Mouse (Mus musculus) 3T3-L1 (cell line): ENCODE measurements around the gene Ncf2.
"Not testable (repeated sequence)": the region's sequence is repeated elsewhere in the genome, so short reads cannot be mapped to it uniquely, and the experiment has no call there.

Source experiments
- DNase-seq: peaks from one replicate; pipeline ENCODE4 v3.0.0-alpha.2; 2015; ENCODE audit warnings: low read depth, low spot score

Gene Ncf2

DNA sequence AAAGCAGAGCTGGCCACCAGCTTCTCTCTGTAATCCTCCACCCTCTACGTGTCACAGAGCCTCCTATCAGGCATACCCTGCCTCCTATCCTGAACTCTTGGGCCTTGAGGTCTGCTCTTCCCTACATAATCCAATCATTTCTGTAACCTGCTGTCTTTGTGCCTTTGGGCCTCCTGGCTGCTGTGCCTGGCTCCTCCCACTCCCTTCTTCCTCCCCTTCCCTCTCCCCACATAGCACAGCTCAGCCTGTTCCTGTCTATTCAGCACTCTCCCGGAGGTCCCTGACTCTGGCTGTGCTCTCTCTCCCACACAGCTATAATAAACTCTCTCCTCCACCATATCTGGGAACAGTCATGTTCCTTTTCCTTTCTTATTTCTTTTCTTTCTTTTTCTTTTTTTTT, at the start of gene Ncf2:
Gene Ncf2 (plus strand): TSS at position 298 of the 400 bp plus-strand sequence.
- DNase-seq = no peak

DNA sequence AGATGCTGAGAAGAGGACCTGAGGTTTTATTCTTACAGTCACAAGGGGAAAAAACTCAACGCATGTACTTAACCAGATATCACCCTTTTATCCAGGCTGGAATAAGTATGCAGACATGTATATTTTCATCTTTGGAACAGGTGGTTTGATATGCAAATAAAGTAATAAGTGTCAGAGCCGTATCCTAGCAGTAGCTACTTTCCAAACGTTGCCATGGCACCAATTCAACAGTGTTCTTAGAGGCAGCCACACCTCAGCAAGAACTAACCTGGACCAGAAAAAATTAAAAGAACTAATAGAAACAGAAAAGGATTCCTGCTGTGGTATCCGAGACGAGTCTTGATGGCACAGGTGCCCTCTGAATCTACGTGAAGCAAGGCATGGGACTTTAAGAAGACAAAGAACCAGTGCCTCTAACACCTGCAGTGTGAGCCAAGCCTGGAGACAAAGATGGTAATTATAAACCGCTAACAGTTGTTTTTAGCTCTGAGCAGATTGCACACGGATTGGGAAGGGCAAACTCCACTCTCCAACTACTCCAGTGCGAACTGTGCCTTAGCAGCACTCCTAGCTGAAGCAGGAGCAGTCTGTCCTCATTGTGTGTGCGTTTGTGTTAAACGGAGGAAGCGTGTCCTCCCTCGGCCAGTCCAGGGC, 49.6 kb upstream of the Ncf2 start, which contains the start of gene Apobec4:
Gene Apobec4 (plus strand): TSS at position 240 of the 654 bp plus-strand sequence.
- DNase-seq = no peak

DNA sequence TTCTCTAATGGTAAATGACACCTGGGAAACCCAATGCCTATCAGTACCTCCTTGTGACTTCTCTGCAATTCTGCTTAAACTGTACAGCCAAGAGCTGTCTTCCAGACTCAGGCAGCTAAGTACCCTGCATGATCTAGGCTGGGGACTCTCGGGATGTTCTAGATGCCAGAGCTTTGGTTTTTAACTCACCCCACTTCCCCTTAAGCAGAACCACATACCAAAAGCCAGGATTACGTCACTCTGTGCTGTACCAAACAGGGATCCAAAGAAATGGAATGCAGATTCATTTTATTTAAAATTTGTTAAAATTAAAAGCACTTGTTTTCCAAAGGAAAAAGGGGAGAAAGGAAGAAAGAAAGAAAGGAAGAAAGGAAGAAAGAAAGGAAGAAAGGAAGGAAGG, 38.2 kb upstream of the Ncf2 start:
- DNase-seq = peak; percentile 26

DNA sequence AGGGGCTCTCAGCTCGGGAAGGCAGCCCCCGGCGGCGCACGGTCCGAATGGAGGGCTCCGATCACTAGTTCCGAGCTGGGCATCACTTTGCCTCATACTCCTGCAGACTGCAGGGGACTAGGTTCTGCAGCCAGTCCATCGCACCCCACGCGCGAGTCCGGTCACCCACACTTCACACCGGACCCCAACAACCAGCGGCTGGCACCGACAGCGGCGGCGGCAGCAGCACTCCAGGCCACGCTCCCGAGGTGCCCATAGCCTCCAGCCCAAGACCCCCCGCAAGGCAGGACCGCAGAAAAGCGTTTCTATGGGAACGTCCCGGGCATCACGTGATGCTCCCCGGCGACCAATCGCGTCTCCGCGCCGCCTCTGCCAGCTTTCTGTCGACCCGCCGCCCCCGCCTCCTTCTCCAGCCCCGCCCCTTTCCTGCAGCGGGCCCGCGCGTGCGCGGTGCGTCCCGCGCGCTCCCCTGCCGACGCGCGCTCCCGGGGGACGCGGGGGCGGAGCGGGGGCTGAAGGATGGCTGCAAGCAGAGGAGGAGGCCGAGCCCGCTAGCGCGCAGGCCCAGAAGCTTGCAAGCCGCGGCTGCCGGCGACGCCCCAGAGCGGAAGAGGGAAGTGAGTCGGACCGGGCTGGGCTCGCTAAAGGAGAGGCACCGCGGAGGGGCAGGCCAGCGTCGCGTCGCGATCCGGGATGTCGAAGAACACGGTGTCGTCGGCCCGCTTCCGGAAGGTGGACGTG, 33.8 kb upstream of the Ncf2 start, which contains the start of the genes Rgl1 and Arpc5:
Gene Rgl1 (minus strand): TSS at position 320 of the 741 bp plus-strand sequence.
Gene Arpc5 (plus strand): TSS at position 511 of the 741 bp plus-strand sequence.
- DNase-seq = peak; percentile 93

DNA sequence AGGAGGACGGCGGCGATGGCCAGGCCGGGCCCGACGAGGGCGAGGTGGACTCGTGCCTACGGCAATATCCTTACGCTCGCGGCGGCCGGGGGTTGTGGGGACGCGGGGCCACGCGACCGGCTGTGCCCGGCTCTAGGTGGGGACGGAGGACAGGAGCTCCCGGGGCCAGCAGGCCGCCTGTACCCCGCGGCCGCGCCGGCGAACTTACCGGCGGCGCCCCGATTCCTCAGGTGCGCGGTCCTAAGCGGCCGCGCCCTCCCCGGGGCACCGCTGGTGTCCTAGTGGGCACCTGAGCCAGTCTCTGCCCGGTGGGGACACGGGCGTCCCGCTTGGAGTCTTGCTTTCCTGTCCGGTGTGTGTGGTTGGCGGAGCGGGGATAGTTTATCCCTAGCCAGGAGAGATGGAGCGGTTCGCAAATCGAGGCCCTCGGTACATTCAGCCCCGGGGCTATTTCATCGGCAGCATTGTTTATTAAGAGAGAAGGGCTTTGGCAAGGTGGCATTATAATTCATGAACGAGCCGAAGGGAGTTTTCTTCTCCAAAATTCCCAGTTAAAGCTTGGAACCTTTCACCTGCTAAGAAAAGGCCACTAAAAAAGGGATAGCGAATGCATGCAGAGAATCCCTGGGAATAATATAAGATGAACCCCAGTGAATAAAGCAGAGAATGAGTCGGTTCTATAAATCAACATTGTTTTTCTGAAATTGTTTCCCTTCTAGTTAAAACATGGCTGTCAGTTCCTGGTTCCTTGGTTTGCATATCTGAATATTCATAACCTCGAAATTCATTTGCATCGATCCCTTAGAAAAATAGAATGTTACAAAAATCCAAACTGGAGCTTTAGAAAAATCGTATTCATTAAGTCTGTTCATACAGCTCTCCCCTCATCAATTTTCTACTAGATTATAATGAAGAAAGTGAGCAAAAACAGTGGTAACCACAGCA, 32.9 kb upstream of the Ncf2 start:
- peak; percentile 54 for DNase-seq

DNA sequence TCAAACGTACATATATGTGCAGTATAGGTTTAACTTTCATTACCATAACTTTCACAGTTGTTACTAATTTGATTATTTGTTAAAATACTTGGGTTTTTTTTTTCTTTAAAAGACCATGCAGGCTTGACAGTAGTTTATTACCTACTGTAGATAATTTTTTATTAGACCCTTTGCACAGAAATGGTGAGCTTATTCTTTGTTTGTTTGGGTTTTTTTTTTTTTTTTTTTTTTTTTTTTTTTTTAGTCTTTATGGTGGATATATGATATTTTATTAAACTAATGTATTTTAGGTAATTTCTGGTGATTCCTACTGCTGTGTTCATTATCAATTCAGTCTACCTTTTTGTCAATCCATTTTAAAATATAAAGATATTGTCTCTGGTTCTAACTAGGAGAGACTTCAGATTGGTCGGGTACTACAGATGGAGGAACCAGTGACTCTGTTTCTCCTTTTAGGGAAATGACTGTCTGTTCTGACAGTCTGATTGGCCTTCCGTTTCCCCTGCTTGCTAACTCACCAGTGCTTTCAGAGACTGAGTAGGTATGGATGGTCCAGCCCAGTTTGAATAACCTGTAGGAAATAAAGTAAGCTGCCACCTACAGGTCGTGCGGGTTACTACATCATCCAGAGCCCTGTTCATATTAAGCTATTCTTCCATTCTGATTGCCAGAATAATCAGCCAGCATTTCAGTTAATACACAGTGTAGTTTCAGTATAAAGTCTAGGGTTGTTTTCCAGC, 32.1 kb upstream of the Ncf2 start:
- DNase-seq = peak; percentile 98

DNA sequence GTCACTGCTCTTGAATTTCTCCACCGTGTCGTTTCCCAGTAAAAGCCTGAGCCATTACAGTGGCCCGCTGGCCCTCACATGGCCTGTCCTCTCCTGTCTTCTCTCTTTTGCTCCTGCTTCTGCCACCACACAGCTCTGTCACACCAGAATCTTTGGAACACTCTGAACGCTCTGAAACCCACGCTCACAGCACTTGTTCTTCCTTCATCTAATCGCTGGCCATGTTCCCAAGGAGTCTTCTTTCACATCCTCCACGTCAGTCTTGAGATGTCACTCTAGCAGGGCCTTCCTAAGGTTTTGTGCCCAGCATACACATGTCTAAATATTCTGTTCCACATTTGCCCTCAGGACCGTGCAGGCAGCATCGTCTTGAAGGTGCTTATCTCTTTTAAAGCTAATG, 29.0 kb upstream of the Ncf2 start:
- DNase-seq = no peak

DNA sequence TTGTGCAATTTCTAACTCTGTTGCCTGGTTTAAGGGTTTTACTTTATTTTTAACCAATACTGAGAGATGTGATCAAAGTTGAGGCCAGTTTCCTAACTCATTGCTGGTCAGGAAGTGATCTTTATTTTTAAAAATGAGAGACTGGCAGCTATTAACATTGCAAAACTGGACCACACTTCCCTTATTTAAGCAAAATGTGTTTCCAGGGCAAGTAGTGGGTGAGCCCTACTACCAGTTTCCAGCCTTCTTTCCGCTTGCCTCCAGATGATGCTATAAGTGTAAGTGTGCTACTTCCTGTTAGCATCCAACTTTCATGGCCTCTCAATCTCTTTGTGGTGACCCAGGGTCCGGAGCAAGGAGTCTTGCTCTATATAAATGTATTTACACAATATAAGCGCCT, 25.4 kb upstream of the Ncf2 start:
- not testable (repeated sequence) for DNase-seq

DNA sequence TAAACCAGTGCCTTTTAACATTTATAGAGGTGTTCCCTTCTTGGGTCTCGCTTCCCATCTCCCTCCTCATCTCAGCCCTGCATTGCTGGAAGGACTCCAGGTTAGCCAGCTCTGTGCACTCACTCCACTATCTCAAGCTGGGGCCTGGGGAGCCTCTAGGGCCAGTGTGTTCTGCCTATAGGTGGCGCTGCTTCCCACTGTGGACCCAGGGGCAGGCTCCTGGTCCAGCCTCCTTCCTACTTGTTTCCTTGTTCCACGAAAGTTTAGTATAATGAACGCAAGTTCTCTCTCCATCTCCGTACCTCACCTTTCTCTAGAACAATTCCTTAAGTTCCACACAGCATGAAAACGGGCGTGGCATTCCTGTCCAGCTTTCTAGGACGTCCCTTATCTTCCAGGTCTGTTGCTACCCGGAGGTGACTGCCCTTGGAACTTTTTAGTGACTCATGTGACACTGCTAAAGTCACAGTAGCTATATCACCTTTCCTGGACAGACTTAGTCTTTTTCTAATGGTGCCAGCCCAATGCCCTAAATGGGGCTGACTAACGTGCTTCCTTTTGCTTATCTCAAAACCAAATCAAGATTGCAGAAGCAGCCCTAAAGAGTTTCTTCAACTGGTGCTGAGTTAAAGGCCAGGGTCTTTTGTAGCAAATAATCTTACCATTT, 20.8 kb upstream of the Ncf2 start:
- DNase-seq = peak; percentile 81

DNA sequence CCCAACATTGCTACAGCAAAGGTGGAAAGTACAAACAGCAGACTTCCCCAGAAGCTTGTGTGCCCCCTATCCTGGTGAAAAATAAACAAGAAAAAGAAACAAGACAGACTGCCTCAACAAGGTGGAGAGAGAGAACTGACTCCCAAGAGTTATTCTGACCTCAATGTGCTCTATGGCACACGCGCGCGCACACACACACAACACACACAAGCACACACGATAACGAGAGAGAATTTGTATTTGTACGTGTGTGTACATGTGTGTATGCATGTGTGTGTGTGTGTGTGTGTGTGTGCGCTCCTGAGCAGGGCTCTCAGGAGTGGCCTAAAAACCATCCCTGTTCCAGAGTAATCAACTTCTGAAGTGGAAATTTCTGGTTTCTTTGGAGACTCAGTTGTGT, 15.4 kb upstream of the Ncf2 start:
- no peak for DNase-seq

DNA sequence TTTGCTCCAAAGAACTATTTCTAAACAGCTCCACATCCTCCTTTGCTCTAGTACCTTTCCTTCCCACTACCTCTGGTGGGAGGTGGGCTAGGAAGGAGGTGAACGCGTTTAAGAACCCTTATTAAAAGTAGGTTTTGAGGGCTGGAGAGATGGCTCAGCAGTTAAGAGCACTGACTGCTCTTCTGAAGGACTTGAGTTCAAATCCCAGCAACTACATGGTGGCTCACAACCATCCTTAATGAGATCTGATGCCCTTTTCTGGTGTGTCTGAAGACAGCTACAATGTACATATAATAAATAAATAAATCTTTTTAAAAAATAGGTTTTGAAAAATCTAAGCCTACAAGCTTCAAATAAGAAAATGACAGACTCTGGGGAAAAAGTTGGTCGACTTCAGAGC, 14.5 kb upstream of the Ncf2 start:
- DNase-seq = not testable (repeated sequence)

DNA sequence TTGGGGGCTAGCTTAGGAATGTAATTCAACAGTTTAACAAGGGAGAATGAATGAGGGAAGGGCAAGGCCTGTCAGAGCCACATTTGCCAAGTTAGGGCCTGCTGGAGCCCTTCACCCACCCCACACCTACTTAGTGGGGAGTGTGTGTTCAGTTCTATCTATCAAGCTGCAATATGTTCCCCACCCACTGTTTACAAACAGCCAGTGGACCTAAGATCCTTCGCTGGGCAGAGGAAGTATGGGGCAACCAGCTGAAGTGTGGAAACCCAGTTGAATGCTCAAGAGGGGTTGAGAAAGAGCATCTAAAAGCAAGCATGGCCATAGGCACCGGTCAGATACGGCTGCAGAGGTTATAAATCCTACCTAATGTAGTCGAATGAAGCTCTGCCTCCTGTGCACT, 13.0 kb upstream of the Ncf2 start:
- DNase-seq = no peak

DNA sequence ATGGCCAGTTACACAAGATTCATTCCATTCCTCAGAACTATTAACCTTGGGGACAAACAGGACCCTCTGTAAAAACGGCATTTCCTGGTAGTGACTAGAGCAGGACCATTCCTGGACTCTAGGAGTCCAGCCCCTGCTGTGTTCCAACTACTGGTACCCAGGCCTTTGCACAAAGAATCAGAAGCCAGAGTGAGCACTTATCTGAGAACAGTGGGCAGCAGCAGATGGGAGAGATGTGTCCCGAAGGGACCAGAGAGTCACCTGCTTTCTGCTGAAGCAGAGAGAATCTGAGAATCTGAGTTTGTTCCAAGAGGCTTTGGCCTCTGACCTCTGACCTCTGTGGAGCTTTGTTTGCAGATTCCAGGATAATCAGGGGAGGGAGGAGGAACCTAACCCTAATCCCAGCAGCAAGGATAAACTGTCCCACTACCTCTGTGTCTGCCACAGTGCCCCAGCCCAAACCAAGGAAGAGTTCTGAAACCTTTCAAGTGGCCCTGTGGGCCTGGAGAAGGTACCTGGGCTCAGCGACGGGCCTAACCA, 11.8 kb upstream of the Ncf2 start:
- no peak for DNase-seq

DNA sequence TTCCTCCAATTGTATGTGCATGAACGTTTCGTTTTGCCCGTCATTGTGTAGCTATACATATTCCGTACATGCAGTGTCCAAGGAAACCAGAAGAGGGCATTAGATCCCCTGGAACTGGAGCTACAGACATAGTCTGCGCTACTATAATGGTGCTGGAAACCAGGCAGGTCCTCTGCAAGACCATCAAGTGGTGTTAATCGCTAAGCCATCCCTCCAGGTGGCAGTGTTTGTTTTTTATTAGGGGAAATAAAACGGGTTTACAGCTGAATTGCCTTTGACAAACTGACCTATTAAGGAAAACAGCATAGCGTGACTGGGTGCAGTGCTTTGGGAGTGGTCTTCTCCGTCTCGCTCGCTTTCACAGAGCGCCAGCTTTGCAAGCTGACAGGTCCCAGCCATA, 9.7 kb upstream of the Ncf2 start:
- DNase-seq = peak; percentile 57

DNA sequence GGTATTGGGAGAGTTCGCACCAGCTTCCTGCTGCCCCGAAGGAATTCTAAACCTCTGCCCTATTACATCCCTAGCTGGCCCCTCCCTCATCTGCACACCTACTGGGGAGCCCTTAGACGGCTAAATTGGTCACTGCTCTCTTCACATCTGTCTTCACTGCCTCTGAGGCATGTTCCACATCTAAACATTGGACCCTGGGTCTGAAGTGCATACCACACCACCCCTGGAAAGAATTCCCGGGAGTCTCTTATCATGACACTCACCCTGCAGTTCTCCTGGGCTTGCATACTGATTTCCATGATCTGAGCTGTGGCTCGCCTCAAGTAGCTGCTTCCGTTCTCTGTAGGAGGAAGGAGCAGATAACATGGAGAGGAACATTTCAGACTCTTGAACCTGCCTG, 9.2 kb upstream of the Ncf2 start:
- DNase-seq = no peak

DNA sequence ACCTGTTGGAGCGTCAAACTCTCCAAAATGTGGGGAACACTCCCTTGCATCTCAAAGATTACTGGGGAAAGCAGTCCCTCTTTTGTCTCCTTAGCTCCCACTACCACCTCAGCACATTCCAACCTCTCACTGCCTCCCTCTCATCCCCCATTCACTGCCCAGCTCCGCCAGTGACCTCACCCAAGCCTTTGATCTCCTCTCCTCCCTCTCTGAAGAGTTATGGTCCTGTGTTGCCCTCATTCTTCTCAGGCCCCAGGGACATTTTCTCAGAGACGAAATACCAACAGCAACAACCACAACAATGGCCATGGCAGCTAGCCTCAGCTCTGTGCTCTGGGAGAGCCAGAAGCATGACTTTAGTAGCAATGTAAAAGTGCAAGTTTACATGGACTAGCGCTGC, 8.7 kb upstream of the Ncf2 start:
- DNase-seq = no peak

DNA sequence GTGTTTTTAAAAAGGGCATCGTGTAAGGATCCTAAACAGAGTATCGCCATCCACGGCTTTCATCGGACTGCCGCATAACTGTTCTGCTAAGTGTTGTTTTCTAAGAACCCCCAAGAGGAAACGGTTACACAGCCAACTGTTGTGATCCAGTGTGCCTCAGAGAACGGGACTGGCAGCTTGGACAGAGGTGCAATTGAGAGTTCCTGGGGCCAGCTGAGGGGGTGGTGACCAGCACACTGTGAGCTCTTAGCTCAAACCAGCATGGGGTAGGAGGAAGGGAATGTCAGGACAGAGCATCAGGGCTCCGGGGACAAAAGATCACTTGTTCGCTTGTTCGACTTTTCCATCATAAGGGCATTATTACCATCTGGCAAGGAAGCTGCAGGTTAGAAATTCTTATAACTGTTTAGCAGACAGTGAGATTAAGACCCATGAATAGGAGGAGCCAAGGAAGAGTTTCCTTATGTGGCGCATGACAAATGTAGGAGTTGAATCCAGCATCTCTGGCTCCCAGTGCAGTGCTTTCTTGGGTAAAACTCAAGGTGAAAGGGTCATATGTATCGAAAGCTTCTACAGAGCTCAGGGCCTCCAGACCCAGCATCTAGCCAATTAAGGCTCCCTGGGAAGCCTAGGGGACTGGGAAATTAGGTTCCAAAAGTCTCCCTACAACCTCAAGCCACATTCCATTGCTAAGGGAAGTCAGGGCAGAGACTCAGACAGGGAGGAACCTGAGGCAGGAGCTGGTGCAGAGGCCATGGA, 7.1 kb upstream of the Ncf2 start:
- DNase-seq = no peak

DNA sequence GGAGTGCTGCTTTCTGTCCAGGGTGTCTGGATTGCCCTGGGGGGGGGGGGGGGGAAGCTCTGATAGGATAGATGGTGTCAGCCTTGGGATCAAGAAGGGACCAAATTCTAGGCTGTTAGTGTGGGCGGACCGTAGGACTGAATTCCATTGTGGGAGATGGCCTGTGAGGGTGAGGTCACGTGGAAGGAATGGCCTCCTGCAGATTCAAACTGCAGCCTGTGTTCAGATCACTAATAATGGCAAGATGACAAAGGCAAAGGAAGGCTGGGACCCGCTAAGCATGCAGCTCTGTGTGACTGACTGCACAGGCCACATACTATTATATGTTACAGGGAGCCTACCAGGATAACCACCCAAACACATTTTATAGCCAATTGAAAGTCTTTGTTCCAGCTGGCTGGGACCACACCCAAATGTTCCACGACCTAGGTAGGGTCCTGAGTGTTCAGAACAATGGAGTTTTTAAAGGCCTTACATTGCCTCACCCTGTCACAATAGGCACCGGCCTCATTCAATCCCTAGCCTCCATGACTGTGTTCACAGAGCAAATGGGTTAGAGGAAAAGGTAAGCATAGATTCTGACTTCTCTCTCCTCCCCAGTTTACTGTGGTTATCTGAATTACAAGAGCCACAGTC, 6.4 kb upstream of the Ncf2 start:
- no peak for DNase-seq

DNA sequence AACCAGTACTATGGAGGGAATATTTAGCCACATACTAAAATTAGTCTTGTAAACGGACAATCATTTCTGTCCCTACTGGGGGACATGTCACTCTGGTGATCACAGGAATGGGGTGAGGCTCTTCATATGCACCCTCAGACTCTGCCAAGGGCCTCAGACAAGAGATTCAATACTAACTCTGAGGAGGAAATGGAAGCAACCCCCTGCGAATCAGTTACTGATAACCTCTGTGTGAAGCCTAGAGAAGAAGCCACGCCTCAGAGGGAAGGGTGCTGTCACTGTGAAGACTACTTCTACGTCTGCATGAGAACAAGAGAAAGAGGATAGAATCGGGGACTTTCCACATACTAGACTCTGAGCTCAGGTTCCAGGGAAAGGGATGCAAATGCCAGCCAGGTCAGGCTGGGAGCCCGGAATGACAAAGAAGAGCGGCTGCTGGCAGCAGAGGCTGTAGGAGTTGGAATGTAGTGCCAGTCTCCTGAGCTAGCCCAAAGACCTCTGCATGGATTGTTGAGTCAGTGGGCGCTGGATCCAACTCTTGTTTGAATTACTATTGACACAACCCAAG, 4.2 kb upstream of the Ncf2 start:
- no peak for DNase-seq
